Mouse (Mus musculus) embryo, embryonic 10.5 days (tissue): Measurements from ENCODE around the gene Myo6.
"Not testable (repeated sequence)": the region's sequence is repeated elsewhere in the genome, so short reads cannot be mapped to it uniquely, and the experiment has no call there.

Source experiments
- DNase-seq: peaks from one replicate; pipeline ENCODE4 v3.0.0-alpha.2; 2015; ENCODE audit warnings: low spot score

The Myo6 gene

GRCm38 (mm10) chr9:80303518-80303917 is 138.7 kb downstream of the Myo6 start:
- DNase-seq: peak; percentile 53

DNA sequence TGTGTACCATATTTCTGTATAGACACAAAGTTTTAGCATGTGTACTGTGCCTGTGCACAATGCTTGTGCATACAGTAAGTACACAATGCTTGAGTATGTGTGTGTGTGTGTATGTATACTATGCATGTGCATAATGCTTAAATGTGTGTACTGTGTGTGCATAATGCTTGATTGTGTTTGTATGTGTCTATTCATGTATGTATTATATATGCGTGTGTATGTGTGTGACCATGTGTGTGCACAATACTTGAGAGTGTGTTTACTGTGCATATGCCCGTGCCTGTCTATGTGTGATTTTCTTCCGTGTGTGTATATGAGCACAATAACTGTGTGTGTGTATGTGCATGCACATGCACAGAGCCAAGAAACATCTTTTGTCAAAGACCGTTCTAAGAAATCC is 141.6 kb downstream of the Myo6 start:
- no peak for DNase-seq

DNA sequence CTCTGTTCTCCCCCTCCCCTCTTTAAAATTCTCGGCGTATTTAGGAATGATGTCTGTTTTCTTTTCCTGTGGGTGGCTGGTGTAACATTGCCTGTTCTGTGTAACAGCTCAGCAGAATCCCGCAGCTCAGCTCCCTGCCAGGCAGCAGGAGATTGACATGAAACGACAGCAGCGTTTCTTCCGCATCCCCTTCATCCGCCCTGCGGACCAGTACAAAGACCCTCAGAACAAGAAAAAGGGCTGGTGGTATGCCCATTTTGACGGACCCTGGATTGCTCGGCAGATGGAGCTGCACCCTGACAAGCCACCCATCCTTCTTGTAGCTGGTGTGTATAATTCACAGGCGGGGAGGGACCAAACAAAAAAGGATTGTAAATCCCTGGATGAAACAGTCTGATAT is 142.0 kb downstream of the Myo6 start:
- no peak for DNase-seq

- DNase-seq: no peak
Observed at GRCm38 (mm10) chr9:80307629-80308028, 142.8 kb downstream of the Myo6 start.

DNA sequence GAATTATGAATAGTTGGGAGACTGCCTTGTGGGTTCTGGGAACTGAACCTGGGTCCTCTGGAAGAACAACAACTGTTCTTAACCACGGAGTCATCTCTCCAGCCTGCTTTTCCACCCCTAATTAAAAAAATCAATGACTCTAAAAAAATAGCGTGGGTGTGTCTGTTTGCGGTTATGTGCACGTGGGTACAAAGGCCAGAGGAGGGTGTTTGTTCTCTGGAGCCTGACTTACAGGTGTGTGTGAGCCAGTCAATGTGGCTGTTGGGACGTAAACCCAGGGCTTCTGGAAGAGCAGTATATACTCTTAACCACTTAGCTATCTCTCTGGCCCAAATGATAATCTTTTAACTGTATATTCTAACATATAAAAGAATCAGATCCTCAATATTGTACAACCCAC is 148.8 kb downstream of the Myo6 start:
- DNase-seq: no peak

GRCm38 (mm10) chr9:80315922-80316321 is 151.1 kb downstream of the Myo6 start:
- DNase-seq: no peak

- DNase-seq: no peak
Observed at GRCm38 (mm10) chr9:80318027-80318426, 153.2 kb downstream of the Myo6 start.

DNA sequence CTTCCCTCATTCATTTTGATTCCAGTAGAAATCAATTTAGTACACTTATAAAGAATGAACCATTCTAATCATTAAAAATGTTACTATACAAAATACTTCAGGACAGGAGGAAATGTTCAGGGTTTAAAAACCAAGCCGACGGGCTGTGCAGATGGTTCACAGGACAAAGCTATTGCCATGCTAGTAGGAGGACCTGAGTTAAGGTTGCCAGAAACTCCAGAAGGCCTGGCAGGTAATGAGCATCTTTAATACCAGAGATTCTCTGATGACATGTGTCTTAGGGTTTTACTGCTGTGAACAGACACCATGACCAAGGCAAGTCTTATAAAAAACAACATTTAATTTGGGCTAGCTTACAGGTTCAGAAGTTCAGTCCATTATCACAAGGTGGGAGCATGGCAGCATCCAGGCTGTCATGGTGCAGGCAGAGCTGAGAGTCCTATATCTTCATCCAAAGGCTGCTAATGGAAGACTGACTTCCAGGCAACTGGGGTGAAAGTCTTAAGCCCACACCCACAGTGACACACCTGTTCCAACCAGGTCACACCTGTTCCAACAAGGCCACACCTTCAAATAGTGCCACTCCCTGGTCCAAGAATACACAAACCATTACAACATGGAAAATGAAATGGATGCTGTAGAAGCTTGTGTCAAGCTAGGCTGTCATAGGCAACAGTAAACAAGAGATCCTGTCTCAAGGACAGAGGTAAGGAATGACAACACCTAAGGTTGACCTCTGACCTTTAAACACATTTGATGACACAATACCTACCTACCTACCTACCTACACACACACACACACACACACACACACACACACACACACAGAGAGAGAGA is 156.4 kb downstream of the Myo6 start:
- not testable (repeated sequence) for DNase-seq

- peak; percentile 87 for DNase-seq
Observed at GRCm38 (mm10) chr9:80332153-80332552, 167.3 kb downstream of the Myo6 start.

- no peak for DNase-seq
Observed at GRCm38 (mm10) chr9:80333466-80333865, 168.6 kb downstream of the Myo6 start.

GRCm38 (mm10) chr9:80333998-80334605 is 169.3 kb downstream of the Myo6 start:
- DNase-seq: no peak

GRCm38 (mm10) chr9:80335660-80336357 is 171.0 kb downstream of the Myo6 start:
- no peak for DNase-seq

DNA sequence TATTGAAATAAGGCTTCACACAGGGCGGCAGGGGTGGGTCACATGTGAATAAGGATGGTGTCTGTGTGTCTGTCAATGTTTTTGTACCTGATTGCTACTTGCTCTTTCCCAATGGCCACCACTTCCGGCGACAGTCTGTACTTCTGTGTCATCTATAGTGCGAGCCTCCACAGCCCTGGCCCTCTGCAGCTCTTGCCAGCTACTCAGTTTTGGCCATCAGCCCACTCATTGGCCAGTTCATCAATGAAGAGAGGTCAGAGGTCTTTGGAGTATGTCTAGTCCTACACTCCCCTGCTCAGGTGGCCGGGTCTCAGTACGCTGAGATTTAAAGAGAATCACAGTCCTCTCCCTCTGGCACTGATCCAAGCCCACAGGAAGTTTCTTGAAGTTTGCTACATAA is 173.2 kb downstream of the Myo6 start:
- no peak for DNase-seq

- DNase-seq: no peak
Observed at GRCm38 (mm10) chr9:80340927-80341326, 176.1 kb downstream of the Myo6 start.

- no peak for DNase-seq
Observed at GRCm38 (mm10) chr9:80341756-80342155, 176.9 kb downstream of the Myo6 start.

DNA sequence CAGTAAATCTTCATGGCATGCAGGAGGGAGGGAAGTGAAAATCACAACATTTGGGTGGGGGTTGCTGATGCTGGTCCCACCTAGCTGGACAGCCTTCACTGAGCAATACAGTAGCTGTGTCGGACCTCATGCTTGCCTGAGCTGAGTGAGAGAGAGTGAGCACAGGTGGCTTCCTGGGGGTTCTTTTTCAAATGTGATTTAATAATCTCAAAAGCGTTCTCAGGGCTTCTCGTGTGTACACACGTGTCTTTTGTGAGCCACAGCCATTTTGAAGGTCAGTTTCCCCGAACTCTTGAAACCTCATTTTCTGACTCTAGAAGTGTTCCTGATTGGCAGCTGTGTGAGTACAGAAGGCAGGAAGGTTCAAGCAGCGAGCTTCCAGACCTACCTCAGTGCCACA is 177.7 kb downstream of the Myo6 start:
- no peak for DNase-seq

DNA sequence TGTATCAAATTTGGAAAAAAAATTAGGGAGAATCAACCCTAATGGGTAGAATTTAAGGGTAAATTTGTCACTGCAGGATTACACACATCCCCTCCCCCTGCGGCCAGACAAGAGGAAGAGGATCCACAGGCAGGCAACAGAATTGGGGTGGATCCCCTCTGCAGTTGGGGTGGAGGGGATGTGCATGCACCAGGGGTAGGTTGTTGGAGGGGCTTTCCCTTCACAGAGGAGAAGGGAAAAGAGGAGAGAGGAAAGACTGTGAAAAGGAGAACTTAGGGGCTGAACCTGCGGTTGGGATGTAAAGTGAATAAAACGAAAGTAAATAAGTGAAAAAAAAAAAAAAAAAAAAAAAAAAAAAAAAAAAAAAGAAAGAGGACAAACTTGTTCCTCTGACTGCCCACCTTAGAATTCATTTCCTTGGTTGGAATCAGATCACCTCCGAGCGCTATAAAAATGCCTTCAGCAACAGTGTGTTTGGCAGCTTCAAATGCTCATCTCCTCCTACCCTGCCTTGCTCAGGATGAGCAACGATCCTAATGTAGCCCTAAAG is 179.7 kb downstream of the Myo6 start:
- DNase-seq: no peak

DNA sequence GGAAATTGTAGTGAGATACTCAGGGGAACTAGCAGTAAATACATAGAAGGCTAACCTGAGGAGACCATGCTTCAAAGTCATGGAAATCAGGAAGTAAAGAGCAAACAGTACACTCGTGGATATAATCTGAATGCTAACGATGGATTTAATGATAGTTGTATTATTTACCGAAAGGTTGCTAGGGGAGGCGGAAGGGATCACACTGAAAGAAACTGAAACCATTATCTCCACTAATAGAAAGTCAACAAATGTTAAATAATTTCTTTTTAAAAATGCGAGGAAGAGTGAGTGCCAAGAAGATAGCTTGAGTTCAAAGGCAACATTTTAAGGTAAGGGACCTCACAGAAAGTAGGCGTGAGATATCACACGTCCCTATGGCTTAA is 186.5 kb downstream of the Myo6 start:
- DNase-seq: no peak

- DNase-seq: peak; percentile 47
Observed at GRCm38 (mm10) chr9:80351678-80352331, 187.0 kb downstream of the Myo6 start.

DNA sequence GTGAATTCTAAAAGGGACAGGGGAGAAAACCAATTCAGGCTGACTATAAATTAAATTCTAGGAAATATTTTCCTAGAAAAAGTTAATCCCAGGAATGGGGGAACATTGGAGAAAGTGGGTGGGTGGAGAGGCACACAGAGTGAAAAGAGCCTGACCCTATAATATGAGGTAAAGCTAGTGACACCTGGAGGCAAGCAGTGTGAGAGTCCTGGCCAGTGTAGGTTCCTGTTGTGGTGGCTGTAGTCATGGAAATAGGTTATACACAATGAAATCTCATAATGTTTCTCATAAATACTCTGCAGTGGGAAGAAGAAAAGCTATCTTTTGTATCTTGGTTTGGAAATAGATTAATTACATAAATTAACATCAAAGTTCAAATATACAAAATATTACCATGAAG is 195.2 kb downstream of the Myo6 start:
- no peak for DNase-seq
